Mouse (Mus musculus): ENCODE data around the gene Il16. TPM values are rescaled to one million over a fixed set of nuclear protein-coding genes. Genes with fewer than 3 reads are reported as not detected.

Gene Il16
- polyA plus RNA-seq, 1 experiment from 2014 or later: 3.1 TPM

GRCm38 (mm10) chr7:83635726-83636125 lies 109.8 kb downstream of the Il16 start:
- no peak overlapping the region for H3K9ac ChIP-seq (ENCODE audit: low read depth, low read length)
- H3K27ac ChIP-seq: no peak overlapping the region
- ATAC-seq (replicated peaks; ENCODE audit: low FRiP score, low read depth) (no peak), DNase-seq (ENCODE audit: low spot score) (no peak)
- WGBS: 93% methylated on average over 2 of the region's 2 CpGs
- peaks cover 15% of the 10 kb centered on the region for H3K4me1 ChIP-seq (replicated peaks; ENCODE audit: insufficient read depth, low read length)
- no peak for TF ChIP-seq CTCF (IDR thresholded peaks at IDR 0.05; ENCODE audit: low read depth)
- H3K9me3 ChIP-seq (replicated peaks; ENCODE audit: low read length): no peaks in the 10 kb centered on the region
- no peak overlapping the region for H3K4me3 ChIP-seq (replicated peaks; ENCODE audit: low read depth, low read length)
- H3K4me2 ChIP-seq (ENCODE audit: low read length): no peak overlapping the region
- H3K36me3 ChIP-seq (ENCODE audit: insufficient read depth, low read length): peaks cover 13% of the 10 kb centered on the region
- H3K27me3 ChIP-seq (ENCODE audit: insufficient read depth, low read length): no peaks in the 10 kb centered on the region

- DNase-seq (ENCODE audit: low spot score) (no peak), ATAC-seq (replicated peaks; ENCODE audit: low FRiP score, low read depth) (no peak)
- Histone ChIP-seq H3K4me3 (replicated peaks; ENCODE audit: low read depth, low read length) (no peak overlapping the region), H3K27ac (no peak overlapping the region), H3K4me2 (ENCODE audit: low read length) (no peak overlapping the region), H3K9ac (ENCODE audit: low read depth, low read length) (no peak overlapping the region), H3K36me3 (ENCODE audit: insufficient read depth, low read length) (peaks cover 7% of the 10 kb centered on the region), H3K4me1 (replicated peaks; ENCODE audit: insufficient read depth, low read length) (peaks cover 15% of the 10 kb centered on the region), H3K27me3 (ENCODE audit: insufficient read depth, low read length) (no peaks in the 10 kb centered on the region), H3K9me3 (replicated peaks; ENCODE audit: low read length) (no peaks in the 10 kb centered on the region)
- no peak for TF ChIP-seq CTCF (IDR thresholded peaks at IDR 0.05; ENCODE audit: low read depth)
- WGBS: 87% methylated on average over 6 of the region's 6 CpGs
Observed at GRCm38 (mm10) chr7:83633856-83634255, 111.7 kb downstream of the Il16 start.

GRCm38 (mm10) chr7:83632682-83633120 lies 112.8 kb downstream of the Il16 start:
- 34% methylated on average over 6 of the region's 6 CpGs for WGBS
- peak overlapping the region; percentile 87 for H3K4me2 ChIP-seq (ENCODE audit: low read length)
- H3K36me3 ChIP-seq (ENCODE audit: insufficient read depth, low read length): no peaks in the 10 kb centered on the region
- H3K4me1 ChIP-seq (replicated peaks; ENCODE audit: insufficient read depth, low read length): peaks cover 15% of the 10 kb centered on the region
- peak overlapping the region; percentile 87; the same call in 1 of the 2 replicates for H3K27ac ChIP-seq
- peak overlapping the region; percentile 80; the same call in 1 of the 2 replicates for H3K9ac ChIP-seq (ENCODE audit: low read depth, low read length)
- DNase-seq (ENCODE audit: low spot score): no peak
- peak overlapping the region; percentile 71 for H3K4me3 ChIP-seq (replicated peaks; ENCODE audit: low read depth, low read length)
- H3K27me3 ChIP-seq (ENCODE audit: insufficient read depth, low read length): no peaks in the 10 kb centered on the region
- no peaks in the 10 kb centered on the region for H3K9me3 ChIP-seq (replicated peaks; ENCODE audit: low read length)
- no peak for ATAC-seq (replicated peaks; ENCODE audit: low FRiP score, low read depth)
- no peak for TF ChIP-seq CTCF (IDR thresholded peaks at IDR 0.05; ENCODE audit: low read depth)

- Histone ChIP-seq H3K9ac (ENCODE audit: low read depth, low read length) (peak within 1 kb of the TSS; percentile 80), H3K4me2 (ENCODE audit: low read length) (peak within 1 kb of the TSS; percentile 87), H3K4me1 (replicated peaks; ENCODE audit: insufficient read depth, low read length) (peaks cover 15% of the 10 kb centered on the region), H3K36me3 (ENCODE audit: insufficient read depth, low read length) (no peaks in the 10 kb centered on the region), H3K27ac (peak within 1 kb of the TSS; percentile 87), H3K9me3 (replicated peaks; ENCODE audit: low read length) (no peaks in the 10 kb centered on the region), H3K27me3 (ENCODE audit: insufficient read depth, low read length) (no peaks in the 10 kb centered on the region), H3K4me3 (replicated peaks; ENCODE audit: low read depth, low read length) (peak within 1 kb of the TSS; percentile 71)
- peak; percentile 95 for ATAC-seq (replicated peaks; ENCODE audit: low FRiP score, low read depth)
- WGBS: under 1% methylated on average over 35 of the region's 35 CpGs
- TF ChIP-seq CTCF (IDR thresholded peaks at IDR 0.05; ENCODE audit: low read depth): peak; percentile 29; the same call in 1 of the 2 replicates
- peak; percentile 98 for DNase-seq (ENCODE audit: low spot score)
Observed at GRCm38 (mm10) chr7:83631828-83632681, 113.5 kb downstream of the Il16 start, which contains the start of gene Stard5. TSS of gene Stard5 (plus strand) at chr7:83631959.

DNA sequence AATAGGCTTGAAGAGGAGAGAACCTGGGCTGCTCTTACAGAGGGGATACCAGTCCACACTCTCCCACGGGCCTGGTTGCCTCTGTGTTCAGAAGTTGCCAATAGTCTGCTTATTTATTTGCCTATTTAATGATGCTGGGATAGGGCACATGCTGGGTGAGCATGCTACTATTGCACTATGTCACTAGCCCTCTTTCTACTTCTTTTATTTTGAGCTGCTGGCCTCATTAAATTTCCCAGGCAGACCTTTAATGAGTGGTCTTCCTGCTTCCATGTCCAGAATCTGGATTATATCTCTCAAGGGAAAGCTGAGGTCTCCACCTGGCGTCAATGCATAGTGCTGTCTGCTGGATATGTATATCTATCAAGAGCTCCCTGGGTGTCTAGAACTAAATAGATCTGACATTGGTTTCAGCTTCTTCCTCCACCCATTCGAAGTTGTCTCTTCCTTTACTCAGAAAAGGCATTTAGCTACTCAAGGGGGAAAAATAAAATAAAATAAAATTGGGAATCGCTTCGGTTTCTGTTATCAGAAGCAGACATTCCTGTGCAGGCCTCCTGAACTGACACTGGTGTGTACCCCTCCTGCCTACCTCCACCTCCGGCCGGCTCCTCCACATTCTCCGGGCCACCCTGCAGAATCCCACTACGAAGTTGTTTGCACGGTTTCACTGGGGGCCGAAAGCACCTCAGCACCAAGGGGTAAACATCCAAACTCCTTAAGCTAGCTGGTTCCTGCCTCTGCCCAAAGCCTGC lies 114.3 kb downstream of the Il16 start:
- Histone ChIP-seq H3K9ac (ENCODE audit: low read depth, low read length) (peak overlapping the region; percentile 51; the same call in 1 of the 2 replicates), H3K27me3 (ENCODE audit: insufficient read depth, low read length) (no peaks in the 10 kb centered on the region), H3K4me1 (replicated peaks; ENCODE audit: insufficient read depth, low read length) (peaks cover 15% of the 10 kb centered on the region), H3K27ac (peak overlapping the region; percentile 76), H3K9me3 (replicated peaks; ENCODE audit: low read length) (no peaks in the 10 kb centered on the region), H3K4me3 (replicated peaks; ENCODE audit: low read depth, low read length) (peak overlapping the region; percentile 71), H3K36me3 (ENCODE audit: insufficient read depth, low read length) (no peaks in the 10 kb centered on the region), H3K4me2 (ENCODE audit: low read length) (peak overlapping the region; percentile 87)
- TF ChIP-seq CTCF (IDR thresholded peaks at IDR 0.05; ENCODE audit: low read depth): peak; percentile 47
- DNase-seq (ENCODE audit: low spot score) (peak; percentile 52), ATAC-seq (replicated peaks; ENCODE audit: low FRiP score, low read depth) (peak; percentile 8)
- WGBS: 8% methylated on average over 11 of the region's 11 CpGs

DNA sequence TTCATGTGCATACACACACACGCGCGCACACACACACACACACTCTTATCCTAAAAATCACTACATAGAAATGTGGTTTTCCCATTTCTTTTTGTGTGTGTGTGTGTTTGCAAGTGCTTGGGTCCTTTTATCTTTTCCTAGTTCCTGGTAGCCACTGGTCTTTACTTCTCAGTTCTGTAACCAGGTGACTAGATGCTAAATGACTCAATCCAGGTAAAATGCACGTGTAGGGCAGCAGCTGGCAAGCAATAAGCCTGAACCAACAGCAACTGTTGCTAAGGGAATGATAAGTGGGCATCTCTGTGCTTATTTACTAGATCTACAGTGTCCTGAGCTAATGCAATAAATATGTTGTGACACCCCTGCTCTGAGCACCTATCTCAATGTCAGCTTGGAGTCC lies 118.2 kb downstream of the Il16 start:
- DNase-seq (ENCODE audit: low spot score) (no peak), ATAC-seq (replicated peaks; ENCODE audit: low FRiP score, low read depth) (no peak)
- no peak overlapping the region for H3K4me2 ChIP-seq (ENCODE audit: low read length)
- no peak for TF ChIP-seq CTCF (IDR thresholded peaks at IDR 0.05; ENCODE audit: low read depth)
- H3K27ac ChIP-seq: no peak overlapping the region
- H3K9me3 ChIP-seq (replicated peaks; ENCODE audit: low read length): no peaks in the 10 kb centered on the region
- no peaks in the 10 kb centered on the region for H3K36me3 ChIP-seq (ENCODE audit: insufficient read depth, low read length)
- H3K4me1 ChIP-seq (replicated peaks; ENCODE audit: insufficient read depth, low read length): peaks cover 6% of the 10 kb centered on the region
- no peaks in the 10 kb centered on the region for H3K27me3 ChIP-seq (ENCODE audit: insufficient read depth, low read length)
- H3K4me3 ChIP-seq (replicated peaks; ENCODE audit: low read depth, low read length): no peak overlapping the region
- WGBS: 81% methylated on average over 4 of the region's 4 CpGs
- no peak overlapping the region for H3K9ac ChIP-seq (ENCODE audit: low read depth, low read length)
